Mouse (Mus musculus) E14TG2a.4 (cell line): ENCODE data around the gene Cobl.
A peak's percentile ranks its signal among the peaks of the same experiment; 100 is the strongest.

Experiments
- CTCF ChIP-seq: conservative IDR thresholded peaks from 2 replicates; pipeline ENCODE4 v1.5.1; 2014; ENCODE audit warnings: low read length
- NANOG ChIP-seq: IDR thresholded peaks from 2 replicates; pipeline ENCODE4 v1.6.1; 2014; ENCODE audit warnings: borderline replicate concordance, low read length, mixed read lengths
- POU5F1 ChIP-seq: IDR thresholded peaks from 2 replicates; pipeline ENCODE4 v1.6.1; 2014; ENCODE audit warnings: low read length, borderline replicate concordance

DNA sequence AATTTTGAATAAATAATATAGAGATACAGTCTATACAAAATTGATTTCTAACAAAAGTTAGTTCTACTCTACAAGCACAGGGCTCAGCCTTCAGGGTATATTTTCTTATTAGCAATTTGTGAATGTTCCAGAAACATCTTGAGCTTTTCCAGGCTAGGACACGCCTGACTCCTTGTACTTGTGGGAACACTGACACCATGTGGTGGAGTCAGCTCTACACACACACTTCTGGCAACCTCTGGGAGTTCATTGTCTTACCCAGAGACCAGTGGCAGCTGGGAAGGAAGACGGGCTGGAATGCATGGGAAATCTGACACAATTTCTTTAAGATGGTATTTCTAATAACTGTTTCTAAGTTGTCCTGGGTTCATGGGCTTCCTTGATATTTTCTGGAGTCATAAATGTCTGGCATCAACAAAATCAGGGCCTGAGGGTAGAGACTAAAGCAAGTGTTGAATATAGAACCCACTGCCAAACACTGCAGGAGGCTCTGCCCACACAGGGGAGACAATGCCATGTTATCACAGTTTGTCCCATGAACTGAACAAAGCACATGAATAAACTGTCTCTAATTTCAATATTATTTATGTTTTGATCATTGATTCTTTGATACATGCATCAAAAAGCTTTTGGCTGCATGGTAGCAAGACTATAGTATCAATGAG is 105.3 kb downstream of the Cobl start:
- TF ChIP-seq CTCF, result peak; percentile 19; the same call in 1 of the 2 replicates
- no peak for TF ChIP-seq POU5F1
- TF ChIP-seq NANOG, result no peak
